Mouse (Mus musculus): Measurements from ENCODE around the gene Gm13287.
"Not testable (repeated sequence)": the region's sequence is repeated elsewhere in the genome, so short reads cannot be mapped to it uniquely, and the experiment has no call there.

The Gm13287 gene

GRCm38 (mm10) chr4:88802954-88803353 is at the start of gene Gm13287:
Gene Gm13287, plus strand, starts transcription at chr4:88803254.
- DNase-seq (ENCODE audit: low spot score), result not testable (repeated sequence)

DNA sequence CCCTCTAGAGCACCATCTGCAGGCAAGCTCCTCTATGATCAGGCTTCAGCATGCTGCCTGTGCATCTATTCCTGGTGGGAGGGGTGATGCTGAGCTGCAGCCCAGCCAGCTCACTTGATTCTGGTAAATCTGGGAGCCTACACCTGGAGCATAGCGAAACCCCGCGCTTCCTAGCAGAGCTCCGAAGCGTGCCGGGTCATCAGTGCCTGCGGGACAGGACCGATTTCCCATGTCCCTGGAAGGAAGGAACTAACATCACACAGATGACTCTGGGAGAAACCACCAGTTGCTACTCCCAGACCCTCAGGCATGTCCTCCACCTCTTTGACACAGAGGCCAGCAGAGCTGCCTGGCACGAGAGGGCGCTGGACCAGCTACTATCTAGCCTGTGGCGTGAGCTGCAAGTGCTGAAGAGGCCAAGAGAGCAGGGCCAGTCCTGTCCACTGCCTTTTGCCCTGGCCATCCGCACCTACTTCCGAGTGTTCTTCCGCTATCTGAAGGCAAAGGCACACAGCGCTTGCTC is 48.2 kb upstream of the Gm13287 start, which contains the start of gene Gm13271:
Gene Gm13271, plus strand, starts transcription at position 51 of the 523 bp plus-strand sequence.
- DNase-seq (ENCODE audit: low spot score), result peak; percentile 78

- DNase-seq (ENCODE audit: low spot score), result not testable (repeated sequence)
Measured at GRCm38 (mm10) chr4:88756581-88757513, 46.2 kb upstream of the Gm13287 start.

- peak; percentile 84 for DNase-seq (ENCODE audit: low spot score)
Measured at GRCm38 (mm10) chr4:88757628-88758031, 45.4 kb upstream of the Gm13287 start.

GRCm38 (mm10) chr4:88758751-88759150 is 44.3 kb upstream of the Gm13287 start:
- not testable (repeated sequence) for DNase-seq (ENCODE audit: low spot score)

GRCm38 (mm10) chr4:88759610-88760268 is 43.3 kb upstream of the Gm13287 start, which contains the start of gene Gm13283:
Gene Gm13283, plus strand, starts transcription at chr4:88760119.
- DNase-seq (ENCODE audit: low spot score), result peak; percentile 35

DNA sequence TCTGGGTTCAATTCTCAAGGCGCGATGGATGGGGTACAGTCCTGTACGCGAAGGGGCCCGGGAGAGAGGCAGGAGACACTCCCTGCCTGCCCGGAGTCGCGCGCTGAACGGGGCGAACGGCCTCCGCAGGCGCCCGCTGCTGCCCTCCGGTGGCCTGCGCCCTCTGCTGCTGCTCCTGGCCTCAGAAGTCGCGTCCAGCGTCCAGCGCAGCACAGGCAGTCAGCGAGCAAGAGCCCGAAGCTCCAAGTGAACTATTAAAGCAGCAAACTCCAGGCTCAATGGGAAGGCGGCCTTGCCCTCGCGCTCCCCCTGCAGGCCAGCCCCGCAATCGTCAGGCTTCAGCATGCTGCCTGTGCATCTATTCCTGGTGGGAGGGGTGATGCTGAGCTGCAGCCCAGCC is 42.6 kb upstream of the Gm13287 start:
- peak; percentile 63 for DNase-seq (ENCODE audit: low spot score)

DNA sequence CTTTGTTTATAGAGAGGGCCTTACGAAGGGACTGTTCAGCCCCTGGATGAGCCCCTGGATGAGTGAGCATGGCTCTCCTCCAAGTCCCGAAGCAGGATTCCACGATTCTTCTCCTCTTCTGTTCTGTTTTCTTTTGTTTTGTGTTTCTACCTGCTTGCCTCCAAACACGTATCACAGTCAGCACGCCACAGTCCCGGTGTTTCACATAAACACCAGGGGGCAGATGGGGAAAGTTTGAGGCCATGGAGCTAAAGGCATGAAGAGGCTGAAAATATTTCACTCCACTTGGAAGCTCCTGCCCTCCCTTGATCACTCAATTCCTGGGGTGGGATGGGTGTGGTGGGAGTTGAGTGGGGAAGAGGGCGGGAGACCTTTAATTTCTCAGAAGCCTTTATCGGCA is 41.3 kb upstream of the Gm13287 start:
- peak; percentile 73 for DNase-seq (ENCODE audit: low spot score)

DNA sequence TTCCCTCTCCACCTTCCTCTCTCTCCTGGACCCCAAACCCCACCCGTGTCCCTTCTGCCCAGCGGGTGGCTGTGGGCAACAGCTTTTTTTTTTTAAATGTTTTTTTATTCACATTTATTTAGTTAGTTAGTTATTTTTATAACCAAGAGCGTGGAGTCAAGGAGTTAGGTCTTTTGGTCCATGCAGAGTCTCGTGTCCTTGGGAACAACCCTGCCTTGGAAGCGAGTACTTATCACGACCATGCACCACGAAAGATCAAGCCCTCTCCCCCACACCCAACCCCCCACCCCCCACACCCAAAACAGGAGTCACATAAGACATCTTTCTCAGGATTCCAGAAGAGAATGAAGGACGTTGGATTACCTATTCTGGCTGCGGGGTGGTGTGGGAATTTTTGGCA is 40.7 kb upstream of the Gm13287 start:
- DNase-seq (ENCODE audit: low spot score), result not testable (repeated sequence)

- DNase-seq (ENCODE audit: low spot score), result peak; percentile 40
Measured at GRCm38 (mm10) chr4:88763384-88764018, 39.6 kb upstream of the Gm13287 start.

GRCm38 (mm10) chr4:88773534-88773933 is 29.5 kb upstream of the Gm13287 start, which contains the start of gene Gm13290:
Gene Gm13290, plus strand, starts transcription at chr4:88773834.
- DNase-seq (ENCODE audit: low spot score), result not testable (repeated sequence)

DNA sequence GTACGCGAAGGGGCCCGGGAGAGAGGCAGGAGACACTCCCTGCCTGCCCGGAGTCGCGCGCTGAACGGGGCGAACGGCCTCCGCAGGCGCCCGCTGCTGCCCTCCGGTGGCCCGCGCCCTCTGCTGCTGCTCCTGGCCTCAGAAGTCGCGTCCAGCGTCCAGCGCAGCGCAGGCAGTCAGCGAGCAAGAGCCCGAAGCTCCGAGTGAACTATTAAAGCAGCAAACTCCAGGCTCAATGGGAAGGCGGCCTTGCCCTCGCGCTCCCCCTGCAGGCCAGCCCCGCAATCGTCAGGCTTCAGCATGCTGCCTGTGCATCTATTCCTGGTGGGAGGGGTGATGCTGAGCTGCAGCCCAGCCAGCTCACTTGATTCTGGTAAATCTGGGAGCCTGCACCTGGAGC is 26.4 kb upstream of the Gm13287 start, which contains the start of gene Gm13289:
Gene Gm13289, plus strand, starts transcription at position 301 of the 400 bp plus-strand sequence.
- DNase-seq (ENCODE audit: low spot score), result not testable (repeated sequence)

- not testable (repeated sequence) for DNase-seq (ENCODE audit: low spot score)
Measured at GRCm38 (mm10) chr4:88779550-88779949, 23.5 kb upstream of the Gm13287 start, which contains the start of gene Gm13272. Gene Gm13272, plus strand, starts transcription at chr4:88779850.

DNA sequence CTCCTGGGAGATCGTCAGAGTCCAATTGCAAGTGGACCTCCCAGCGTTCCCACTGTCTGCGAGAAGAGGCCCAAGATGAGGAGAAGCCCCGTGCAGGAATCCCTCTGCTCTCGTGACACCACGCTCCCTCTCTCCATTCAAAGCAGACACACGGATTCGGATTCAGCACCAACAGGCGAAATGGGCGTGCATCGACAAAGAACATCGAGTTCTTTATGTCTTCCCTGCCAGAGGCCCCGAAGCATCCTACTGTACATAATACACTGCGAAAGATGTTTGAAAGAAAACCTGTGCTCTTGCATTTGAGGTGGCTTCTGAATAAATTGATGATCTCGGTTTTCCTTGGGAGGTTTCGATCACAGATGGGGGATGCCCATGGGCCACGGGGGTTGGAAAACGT is 22.7 kb upstream of the Gm13287 start:
- not testable (repeated sequence) for DNase-seq (ENCODE audit: low spot score)

DNA sequence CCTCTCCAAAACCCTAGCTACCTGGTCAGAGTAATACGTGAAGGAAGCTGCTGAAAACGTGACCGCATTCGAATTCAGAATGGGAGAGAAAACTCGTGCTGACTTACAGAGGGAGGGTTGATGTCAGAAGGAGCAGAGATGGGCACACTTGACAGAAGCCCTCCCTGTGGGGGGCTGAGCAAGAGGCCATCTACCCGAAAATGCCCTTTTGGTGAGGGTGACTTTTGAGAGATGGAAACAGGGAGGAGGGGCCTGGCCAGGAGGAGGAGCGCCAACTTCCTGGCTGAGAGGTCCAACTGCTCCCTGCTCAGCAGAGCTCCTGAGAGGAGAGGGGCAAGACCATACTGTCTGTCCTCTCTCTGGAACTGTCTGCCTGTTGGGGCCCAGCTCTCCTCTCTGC is 21.2 kb upstream of the Gm13287 start, which contains the start of gene Ifnz:
Gene Ifnz, plus strand, starts transcription at position 301 of the 400 bp plus-strand sequence.
- not testable (repeated sequence) for DNase-seq (ENCODE audit: low spot score)

DNA sequence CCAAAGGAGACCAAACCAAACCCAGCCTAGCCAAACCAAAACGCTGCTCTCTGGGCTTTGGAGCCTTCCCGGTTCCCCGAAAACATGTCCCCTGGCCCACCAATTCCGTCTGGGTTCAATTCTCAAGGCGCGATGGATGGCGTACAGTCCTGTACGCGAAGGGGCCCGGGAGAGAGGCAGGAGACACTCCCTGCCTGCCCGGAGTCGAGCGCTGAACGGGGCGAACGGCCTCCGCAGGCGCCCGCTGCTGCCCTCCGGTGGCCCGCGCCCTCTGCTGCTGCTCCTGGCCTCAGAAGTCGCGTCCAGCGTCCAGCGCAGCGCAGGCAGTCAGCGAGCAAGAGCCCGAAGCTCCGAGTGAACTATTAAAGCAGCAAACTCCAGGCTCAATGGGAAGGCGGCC is 20.7 kb upstream of the Gm13287 start:
- not testable (repeated sequence) for DNase-seq (ENCODE audit: low spot score)

DNA sequence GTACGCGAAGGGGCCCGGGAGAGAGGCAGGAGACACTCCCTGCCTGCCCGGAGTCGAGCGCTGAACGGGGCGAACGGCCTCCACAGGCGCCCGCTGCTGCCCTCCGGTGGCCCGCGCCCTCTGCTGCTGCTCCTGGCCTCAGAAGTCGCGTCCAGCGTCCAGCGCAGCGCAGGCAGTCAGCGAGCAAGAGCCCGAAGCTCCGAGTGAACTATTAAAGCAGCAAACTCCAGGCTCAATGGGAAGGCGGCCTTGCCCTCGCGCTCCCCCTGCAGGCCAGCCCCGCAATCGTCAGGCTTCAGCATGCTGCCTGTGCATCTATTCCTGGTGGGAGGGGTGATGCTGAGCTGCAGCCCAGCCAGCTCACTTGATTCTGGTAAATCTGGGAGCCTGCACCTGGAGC is 17.6 kb upstream of the Gm13287 start, which contains the start of gene Gm13276:
Gene Gm13276, plus strand, starts transcription at position 301 of the 400 bp plus-strand sequence.
- not testable (repeated sequence) for DNase-seq (ENCODE audit: low spot score)

DNA sequence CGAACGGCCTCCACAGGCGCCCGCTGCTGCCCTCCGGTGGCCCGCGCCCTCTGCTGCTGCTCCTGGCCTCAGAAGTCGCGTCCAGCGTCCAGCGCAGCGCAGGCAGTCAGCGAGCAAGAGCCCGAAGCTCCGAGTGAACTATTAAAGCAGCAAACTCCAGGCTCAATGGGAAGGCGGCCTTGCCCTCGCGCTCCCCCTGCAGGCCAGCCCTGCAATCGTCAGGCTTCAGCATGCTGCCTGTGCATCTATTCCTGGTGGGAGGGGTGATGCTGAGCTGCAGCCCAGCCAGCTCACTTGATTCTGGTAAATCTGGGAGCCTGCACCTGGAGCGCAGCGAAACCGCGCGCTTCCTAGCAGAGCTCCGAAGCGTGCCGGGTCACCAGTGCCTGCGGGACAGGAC is 14.7 kb upstream of the Gm13287 start, which contains the start of gene Gm13277:
Gene Gm13277, plus strand, starts transcription at position 231 of the 400 bp plus-strand sequence.
- peak; percentile 33 for DNase-seq (ENCODE audit: low spot score)

DNA sequence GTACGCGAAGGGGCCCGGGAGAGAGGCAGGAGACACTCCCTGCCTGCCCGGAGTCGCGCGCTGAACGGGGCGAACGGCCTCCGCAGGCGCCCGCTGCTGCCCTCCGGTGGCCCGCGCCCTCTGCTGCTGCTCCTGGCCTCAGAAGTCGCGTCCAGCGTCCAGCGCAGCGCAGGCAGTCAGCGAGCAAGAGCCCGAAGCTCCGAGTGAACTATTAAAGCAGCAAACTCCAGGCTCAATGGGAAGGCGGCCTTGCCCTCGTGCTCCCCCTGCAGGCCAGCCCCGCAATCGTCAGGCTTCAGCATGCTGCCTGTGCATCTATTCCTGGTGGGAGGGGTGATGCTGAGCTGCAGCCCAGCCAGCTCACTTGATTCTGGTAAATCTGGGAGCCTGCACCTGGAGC is 11.8 kb upstream of the Gm13287 start, which contains the start of gene Gm13278:
Gene Gm13278, plus strand, starts transcription at position 301 of the 400 bp plus-strand sequence.
- not testable (repeated sequence) for DNase-seq (ENCODE audit: low spot score)

GRCm38 (mm10) chr4:88793936-88794675 is 8.9 kb upstream of the Gm13287 start, which contains the start of gene Gm13275:
Gene Gm13275, plus strand, starts transcription at chr4:88794487.
- DNase-seq (ENCODE audit: low spot score), result peak; percentile 60

Data from testis, postnatal 14 days (tissue).